Mouse (Mus musculus) spleen, embryonic (tissue): ENCODE measurements at regions not wholly inside any gene's neighbourhood (a gene's known extent, or its start where the extent isn't known, plus 50 kb on each side); places are given as distances from the start of the nearest gene placed in this dataset.

Source experiments
- CTCF ChIA-PET: fragments of 350-600 bp; sonication (Branson Sonifier 250); formaldehyde crosslinking; loops from one replicate; lab custom pipeline; 2022; lab: Charles Lee

DNA sequence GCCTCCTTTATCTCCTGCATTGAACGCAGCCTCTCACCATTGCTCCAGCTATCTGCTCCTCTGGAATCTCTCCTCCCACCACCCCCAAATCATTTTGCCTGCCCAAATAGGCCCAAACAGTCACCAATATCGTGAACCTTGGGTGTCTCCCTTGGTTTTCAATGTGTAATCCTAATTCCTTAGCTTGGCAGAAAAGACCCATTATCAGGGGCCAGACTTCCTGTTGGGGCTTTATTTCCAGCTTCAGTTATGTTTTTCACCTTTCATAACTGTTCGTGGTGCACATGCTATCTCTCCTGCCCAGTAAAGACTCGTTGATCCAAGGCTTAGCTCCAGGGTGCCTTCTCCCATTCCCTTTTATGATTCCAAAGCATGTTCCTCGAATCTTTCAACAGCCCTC, 142.4 kb upstream of the Eya4 start:
- CTCF ChIA-PET = no interaction called here

DNA sequence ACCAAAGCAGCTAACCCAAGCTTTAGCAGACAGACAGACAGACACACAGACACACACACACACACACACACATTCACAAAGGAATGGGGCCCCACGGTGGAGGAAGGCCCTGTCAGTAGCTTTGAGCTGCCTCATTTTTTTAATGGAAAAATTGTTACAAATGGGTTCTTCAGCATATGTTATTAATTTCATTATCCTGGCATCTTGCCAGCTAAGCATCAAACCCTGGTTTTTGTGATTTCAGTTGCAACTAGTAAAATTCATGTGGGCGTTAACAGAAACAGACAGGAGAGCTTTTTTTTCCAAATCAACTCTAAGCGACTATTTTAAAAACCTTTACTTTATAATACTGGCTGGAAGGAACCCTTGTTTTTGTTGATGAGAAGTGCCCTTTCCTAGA, 138.4 kb upstream of the Eya4 start:
- CTCF ChIA-PET = no interaction called here

DNA sequence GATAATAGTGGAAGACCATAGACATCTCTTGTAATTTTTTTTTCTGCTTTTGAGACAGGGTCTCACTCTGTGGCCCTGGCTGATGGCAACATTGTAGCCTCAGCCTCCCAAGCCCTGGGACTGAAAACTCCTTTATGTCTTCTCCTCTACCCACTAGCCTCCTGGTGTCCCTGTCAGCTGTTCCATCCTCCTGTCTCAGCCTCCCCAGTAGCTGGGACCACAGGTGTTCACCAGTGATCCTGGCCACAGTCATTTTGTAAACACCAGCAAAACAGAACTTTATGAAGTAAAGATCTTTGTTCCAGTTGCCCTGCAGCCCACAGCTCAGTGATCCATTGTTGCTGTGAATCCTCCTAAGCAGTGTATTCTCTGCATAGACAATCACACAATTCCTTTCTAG, 129.9 kb upstream of the Eya4 start:
- CTCF ChIA-PET = no interaction called here

DNA sequence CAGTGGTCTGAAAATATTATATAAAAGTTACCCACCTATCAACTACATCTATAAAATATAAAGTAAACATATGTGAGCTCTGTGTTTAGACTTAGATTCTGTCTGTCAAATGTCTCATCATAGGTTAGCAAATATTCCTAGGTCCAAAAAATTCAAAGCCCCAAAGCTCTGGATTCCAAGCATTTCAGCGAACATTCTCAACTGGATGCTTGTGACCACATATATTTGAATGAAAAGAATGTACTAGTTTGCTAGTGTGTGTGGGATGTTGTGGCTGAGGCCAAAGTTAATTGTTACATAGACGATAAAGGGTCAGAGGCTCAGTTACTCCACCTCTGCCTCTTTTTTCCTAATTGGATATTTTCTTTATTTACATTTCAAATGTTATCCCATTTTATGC, 128.3 kb upstream of the Eya4 start:
- CTCF ChIA-PET = no interaction called here

- CTCF ChIA-PET = no interaction called here
These were observed 126.5 kb upstream of the Eya4 start for GRCm38 (mm10) chr10:23477104-23477503.

DNA sequence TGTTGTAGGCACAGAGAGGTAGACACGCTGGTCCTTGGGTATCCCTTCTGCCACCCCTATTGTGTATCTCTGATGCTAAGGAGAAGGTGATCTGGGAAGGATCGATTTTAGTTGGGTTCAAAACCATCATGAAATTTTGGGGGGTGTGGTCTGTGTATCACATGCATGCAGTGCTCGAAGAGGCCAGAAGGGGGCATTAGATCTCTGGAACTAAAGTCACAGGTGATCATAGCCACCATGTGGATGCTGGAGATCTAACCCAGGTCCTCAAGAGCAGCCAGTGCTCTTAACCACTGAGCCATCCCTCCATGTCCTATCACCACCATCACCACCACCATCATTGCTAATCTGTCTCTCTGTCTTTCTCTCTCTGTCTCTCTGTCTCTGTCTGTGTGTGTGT, 100.4 kb upstream of the Eya4 start:
- CTCF ChIA-PET = no interaction called here

GRCm38 (mm10) chr10:23450647-23450979, 100.0 kb upstream of the Eya4 start:
- CTCF ChIA-PET = no interaction called here

DNA sequence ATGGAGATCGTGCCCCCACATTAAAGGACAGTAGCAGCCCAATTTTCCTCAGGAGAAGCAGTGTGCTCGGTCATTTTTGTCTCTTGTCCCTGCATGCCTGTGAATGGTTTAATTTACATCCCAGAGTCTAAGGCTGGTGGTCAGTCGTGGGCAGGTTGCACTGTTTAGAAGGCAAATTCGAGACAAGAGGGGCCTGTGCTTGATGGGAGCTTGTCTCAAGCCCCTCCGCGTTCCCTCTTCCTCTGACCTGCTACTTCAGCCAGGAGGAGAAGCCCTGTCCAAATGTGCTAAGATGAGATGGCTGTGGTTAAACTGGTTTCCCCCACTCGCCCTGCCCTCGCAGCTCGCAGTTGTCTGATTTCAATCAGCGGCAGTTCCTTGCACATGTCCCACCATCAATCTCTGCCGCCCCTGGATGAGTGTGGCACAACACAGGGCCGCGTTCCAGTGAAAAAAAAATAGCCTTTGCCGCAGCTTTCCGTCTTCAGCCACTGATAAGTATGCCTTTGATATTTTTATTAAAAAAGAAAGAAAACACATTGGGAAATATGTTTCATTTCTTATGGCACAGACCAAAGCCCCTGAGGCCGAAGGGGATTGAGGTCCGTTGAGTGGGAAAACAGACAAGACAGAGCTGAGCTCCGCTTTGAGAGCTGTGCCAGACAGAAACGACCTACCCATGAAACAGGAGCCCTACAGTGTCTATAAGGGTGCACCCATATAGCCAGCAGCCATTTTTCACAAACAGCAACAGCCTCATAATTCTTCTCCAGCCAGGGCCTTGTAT, 99.5 kb upstream of the Eya4 start:
- CTCF ChIA-PET = no interaction called here

DNA sequence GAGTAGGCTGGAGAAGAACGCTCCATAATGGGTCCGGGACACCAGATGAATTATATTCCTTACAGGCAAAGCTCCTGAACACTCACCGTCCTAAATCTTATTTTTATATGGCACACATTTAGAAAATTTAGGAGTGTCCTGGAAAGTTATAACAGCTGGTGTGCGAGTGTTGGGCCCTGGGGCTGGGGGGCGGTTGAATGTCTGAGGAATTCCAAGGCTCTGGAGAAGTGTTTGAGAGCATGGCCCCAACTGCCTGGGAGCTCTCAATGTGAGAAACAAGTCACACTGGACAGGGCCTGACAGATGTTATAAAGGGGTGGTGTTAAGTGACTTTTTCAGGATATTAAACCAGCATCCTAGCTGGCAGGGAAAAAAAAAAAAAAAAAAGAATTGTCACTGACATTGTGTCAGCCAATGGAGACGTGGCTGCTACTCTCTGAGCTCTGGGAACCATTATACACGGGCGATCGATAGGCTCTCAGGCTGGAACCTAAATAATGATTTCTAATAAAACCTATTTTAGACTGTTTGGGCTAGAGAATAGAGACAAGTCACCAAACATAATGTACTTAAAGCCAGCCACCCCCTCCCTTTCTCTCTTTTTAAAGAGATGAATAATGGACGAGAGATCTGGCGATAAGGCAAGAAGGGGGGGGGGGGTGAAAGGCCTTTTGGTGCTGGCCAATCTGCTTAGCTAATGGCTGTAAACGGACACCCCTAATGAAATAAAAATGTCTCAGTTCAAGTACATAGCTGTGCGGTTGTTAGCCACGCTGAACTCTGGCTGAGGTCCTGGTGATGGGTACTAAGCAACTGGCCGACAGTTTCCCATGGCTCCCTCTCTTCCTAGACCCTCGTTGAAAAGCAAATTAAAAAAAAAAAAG, 98.6 kb upstream of the Eya4 start:
- CTCF ChIA-PET = no interaction called here

- CTCF ChIA-PET = no interaction called here
These were observed 79.8 kb upstream of the Eya4 start for GRCm38 (mm10) chr10:23430376-23430775.

DNA sequence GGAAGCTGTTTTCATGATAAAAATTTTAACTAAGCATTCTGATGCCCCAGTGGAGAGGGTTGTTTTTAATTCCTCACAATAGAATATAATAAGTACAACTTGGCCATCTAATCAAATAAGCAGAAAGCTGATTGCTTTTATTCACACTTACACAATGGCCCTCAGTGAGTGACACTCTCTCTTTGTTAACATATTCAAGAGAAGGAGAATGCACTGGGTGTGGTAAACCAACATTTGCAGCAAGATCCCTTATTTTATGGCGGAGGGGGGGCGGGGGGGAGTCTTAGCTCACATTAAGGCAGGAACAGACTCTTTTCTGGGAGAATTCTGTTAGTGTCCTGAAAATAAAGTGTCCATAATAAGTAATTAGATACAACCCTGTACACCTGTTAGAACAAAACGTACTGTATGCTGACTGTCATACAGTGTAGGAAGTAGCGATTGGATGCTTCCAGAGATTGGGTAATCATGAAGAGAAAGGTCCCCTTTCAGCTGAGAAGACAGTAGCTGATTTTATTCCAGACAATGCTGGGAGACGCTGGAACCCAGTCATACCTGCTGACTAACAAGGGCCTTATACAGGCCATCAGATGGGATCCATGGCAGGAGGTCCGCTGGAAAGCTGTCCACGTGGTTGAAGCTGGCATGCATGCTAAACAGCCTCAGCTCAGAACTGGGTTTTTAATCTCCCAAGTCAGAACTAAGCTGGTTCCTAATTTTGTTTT, 63.4 kb upstream of the Eya4 start:
- CTCF ChIA-PET = interaction anchor here (0.6 kb wide), 1 partner anchor 42 kb away, joined by 4 read pairs; no protein-coding TSS in a partner anchor

GRCm38 (mm10) chr10:23403351-23403938, 52.9 kb upstream of the Eya4 start:
- CTCF ChIA-PET = no interaction called here
